Mouse (Mus musculus) neural tube, embryonic 12.5 days (tissue): Measurements from ENCODE around the gene Katnbl1. TPM values are rescaled to one million over a fixed set of nuclear protein-coding genes. Genes with fewer than 3 reads are reported as not detected.

Experiments
- ATAC-seq: fragments of 200-750 bp; cut with Nextera tagmentation; 2 replicates; pipeline ENCODE4 v1.8.0; 2017; ENCODE audit warnings: low read depth, mild to moderate bottlenecking, moderate TSS enrichment, moderate library complexity; ENCODE audit not compliant: low FRiP score
- H3K27ac ChIP-seq: fragments of 300-500 bp; sonication (generic); 2 replicates; pipeline ENCODE4 v1.5.1; 2016
- H3K27me3 ChIP-seq: fragments of 300-500 bp; sonication (generic); replicated peaks from 2 replicates; pipeline ENCODE4 v1.6.1; 2016; ENCODE audit warnings: mild to moderate bottlenecking
- H3K36me3 ChIP-seq: fragments of 300-500 bp; sonication (generic); 2 replicates; pipeline ENCODE4 v1.6.1; 2016; ENCODE audit warnings: mild to moderate bottlenecking
- H3K4me1 ChIP-seq: fragments of 300-500 bp; sonication (generic); 2 replicates; pipeline ENCODE4 v1.6.1; 2016
- H3K4me2 ChIP-seq: fragments of 300-500 bp; sonication (generic); replicated peaks from 2 replicates; pipeline ENCODE4 v1.6.1; 2016; ENCODE audit warnings: mild to moderate bottlenecking
- H3K4me3 ChIP-seq: fragments of 300-500 bp; sonication (generic); 2 replicates; pipeline ENCODE4 v1.5.1; 2016
- H3K9ac ChIP-seq: fragments of 300-500 bp; sonication (generic); 2 replicates; pipeline ENCODE4 v1.6.1; 2016; ENCODE audit warnings: mild to moderate bottlenecking
- H3K9me3 ChIP-seq: fragments of 300-500 bp; sonication (generic); 2 replicates; pipeline ENCODE4 v1.6.1; 2016; ENCODE audit warnings: mild to moderate bottlenecking
- WGBS: fragments of 180-500 bp; shearing (Covaris S2); methylation state at CpG from one replicate; pipeline ENCODE4 v1.1.7; 2016; 5-methylcytosine and 5-hydroxymethylcytosine counted together
- polyA plus RNA-seq: library from polyadenylated mRNA; unstranded; fragments of >200 nt; fragmentation: Nextera tagmentation; extraction: Ambion mirVana; gene quantifications from 2 replicates; pipeline ENCODE4 v1.2.1, GENCODE M21; 2016

The Katnbl1 gene
- 46.9 and 48.8 TPM in 2 replicates for polyA plus RNA-seq

DNA sequence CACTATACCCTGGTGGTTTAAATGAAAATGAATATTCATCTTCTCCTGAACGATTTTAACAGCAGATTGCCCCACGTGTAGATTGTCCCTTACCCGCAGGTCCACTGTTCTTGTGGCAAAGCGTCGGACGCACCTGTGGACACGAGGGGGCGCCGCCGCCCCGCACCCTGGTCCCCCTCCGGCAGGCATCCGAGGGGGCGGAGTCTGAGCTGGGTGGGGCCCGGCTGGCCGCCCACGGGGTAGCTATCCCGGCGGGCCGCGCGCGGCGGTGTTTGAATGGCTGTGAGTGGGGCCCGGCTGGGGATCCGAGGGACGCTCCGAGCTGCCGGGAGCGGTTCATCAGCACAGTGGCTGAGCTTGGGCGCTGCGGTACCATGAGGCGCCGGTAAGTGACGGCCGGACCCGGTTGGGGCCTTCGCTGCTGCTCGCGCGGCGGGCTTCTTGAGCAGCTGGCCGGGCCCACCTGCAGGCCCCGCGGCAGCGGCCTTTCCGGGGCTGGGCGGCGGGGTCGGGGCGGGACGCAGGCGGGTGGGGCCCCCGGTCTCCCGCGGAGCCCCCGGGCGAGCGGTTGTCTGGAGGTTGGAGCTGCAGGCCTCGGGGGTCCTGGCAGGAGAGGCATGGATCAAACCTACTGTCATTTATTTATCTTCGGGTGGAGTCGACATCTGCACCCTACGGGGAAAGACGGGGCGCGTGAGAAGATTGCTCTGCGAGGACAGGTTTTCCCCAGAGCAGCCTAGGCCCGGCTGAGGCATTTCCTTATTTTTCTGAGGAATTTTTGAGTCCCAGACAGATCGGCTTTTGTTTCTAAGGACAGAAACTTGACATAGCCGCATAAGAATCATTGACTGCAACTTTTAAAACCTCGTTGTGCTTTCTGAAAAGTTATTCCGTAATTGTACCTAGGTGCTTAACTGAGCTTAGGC lies at the start of gene Katnbl1:
Katnbl1 (plus strand) TSS at position 239 of the 926 bp plus-strand sequence.
- Histone ChIP-seq H3K9me3 (no peaks in the 10 kb centered on the region), H3K27ac (peak within 1 kb of the TSS; percentile 72), H3K9ac (peak within 1 kb of the TSS; percentile 89), H3K4me1 (peaks cover 5% of the 10 kb centered on the region), H3K4me3 (peak within 1 kb of the TSS; percentile 96), H3K27me3 (no peaks in the 10 kb centered on the region; the same call in 1 of the 2 replicates), H3K36me3 (no peaks in the 10 kb centered on the region), H3K4me2 (peak within 1 kb of the TSS; percentile 65)
- ATAC-seq: peak; percentile 99
- WGBS: under 1% methylated on average over 72 of the region's 72 CpGs

DNA sequence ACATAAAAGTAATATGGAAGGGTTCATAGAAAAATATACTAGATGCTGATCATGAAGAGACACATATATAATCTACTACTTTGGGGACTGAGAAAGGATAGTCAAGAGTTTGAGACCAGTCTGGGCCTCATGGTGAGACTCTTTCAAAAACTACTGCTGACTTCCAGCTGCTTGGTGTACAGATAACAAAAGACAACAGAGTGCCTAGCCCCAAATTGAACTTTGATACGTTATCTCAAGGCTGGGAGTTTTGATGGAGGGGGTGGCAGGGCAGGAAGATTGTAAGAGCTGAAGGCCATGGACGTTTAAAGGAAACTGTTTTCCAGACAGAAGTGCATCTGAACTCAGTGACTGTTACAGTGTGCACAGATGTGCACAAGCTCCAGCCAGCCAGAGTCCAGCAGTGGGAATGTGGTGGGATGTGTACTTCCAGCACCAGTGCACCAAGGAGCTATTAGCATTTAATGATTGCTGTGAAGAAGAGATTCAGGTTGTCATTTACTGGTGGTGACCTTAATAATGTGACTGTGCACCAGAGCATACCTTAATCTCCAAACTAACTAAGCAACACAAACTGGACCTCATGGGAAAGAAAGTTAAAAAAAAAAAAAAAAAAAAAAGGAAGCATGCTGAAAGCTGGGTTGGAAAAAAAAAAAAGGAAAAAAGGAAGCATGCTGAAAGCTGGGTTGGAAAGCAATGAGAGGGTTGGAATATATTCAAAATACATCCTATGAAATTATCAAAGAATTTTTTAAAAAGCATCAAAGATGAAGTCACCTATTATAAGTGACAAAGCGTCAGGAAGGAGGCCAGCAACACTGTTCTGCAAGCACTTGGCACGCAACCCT lies 46.7 kb upstream of the Katnbl1 start:
- 78% methylated on average over 4 of the region's 4 CpGs for WGBS
- Histone ChIP-seq H3K4me2 (no peak overlapping the region), H3K27ac (no peak overlapping the region), H3K4me3 (no peak overlapping the region), H3K9ac (no peak overlapping the region), H3K36me3 (peaks cover 10% of the 10 kb centered on the region; the same call in 1 of the 2 replicates), H3K27me3 (no peaks in the 10 kb centered on the region), H3K9me3 (no peaks in the 10 kb centered on the region), H3K4me1 (no peaks in the 10 kb centered on the region)
- no peak for ATAC-seq

DNA sequence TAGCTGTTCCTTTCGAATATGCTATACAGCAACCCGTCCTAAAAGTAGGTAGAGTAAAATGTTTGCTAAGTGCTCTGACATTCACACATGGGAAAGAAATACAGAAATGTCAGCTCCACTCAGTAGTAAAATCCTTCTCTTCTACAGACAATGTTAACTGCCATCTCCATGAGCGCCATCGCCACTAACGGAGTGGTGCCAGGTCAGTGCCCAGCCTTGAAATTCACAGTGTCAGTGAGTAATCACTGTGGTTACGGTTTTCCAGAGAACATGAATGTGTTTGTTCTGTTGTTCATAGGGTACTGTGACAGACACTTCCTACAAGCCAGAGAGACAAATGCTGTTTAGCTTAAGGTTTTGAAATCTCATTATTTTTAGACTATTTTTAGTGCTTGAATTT lies 41.8 kb upstream of the Katnbl1 start:
- Histone ChIP-seq H3K36me3 (peaks cover 29% of the 10 kb centered on the region), H3K9ac (no peak overlapping the region), H3K4me3 (no peak overlapping the region), H3K9me3 (no peaks in the 10 kb centered on the region), H3K4me1 (no peaks in the 10 kb centered on the region), H3K27ac (no peak overlapping the region), H3K4me2 (no peak overlapping the region), H3K27me3 (no peaks in the 10 kb centered on the region)
- whole genome bisulfite sequencing: 91% methylated on average over 6 of the region's 6 CpGs
- ATAC-seq: no peak

DNA sequence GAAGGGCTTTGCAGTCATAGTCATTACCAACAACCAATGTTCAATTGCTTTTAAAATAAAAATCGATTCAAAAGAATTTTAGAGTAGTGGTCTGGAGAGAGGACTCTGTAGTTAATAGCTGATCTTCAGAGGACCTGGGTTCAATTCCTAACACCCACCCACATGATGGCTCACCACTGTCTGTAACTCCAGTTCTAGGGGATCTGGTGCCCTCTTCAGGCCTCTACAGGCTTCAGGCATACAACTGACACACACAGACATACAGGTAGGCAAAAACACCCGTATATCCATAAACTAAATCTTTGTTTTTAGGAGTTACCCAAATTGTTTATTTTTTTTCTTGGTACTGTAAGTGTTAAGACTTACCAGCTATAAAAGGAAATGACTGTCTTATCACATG lies 39.3 kb upstream of the Katnbl1 start:
- Histone ChIP-seq H3K4me3 (no peak overlapping the region), H3K36me3 (peaks cover 31% of the 10 kb centered on the region), H3K9ac (no peak overlapping the region), H3K9me3 (no peaks in the 10 kb centered on the region), H3K27ac (no peak overlapping the region), H3K4me1 (no peaks in the 10 kb centered on the region), H3K27me3 (no peaks in the 10 kb centered on the region), H3K4me2 (no peak overlapping the region)
- 90% methylated on average over 2 of the region's 2 CpGs for WGBS
- no peak for ATAC-seq

DNA sequence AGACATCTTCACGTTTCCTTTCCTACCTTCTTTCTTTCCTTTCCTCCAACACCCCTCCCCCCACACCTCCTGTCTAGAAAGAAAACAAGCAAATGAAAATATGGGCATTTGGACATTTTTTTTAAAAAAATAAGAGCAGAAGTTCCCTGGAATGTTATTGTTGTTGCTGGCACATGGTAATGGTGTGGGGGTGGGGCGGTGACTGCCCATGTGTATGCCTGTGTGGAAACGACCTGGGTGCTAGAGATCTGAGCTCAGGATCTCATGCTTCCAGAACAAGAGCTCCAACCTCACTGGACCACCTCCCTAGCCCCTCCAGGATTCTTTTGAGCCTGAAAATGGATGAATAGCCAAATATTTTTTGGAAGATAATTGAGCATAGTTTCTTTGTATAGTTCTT lies 37.9 kb upstream of the Katnbl1 start:
- WGBS: 73% methylated on average over 3 of the region's 3 CpGs
- Histone ChIP-seq H3K27me3 (no peaks in the 10 kb centered on the region), H3K27ac (no peak overlapping the region), H3K4me3 (no peak overlapping the region), H3K9ac (no peak overlapping the region), H3K9me3 (no peaks in the 10 kb centered on the region), H3K36me3 (peaks cover 32% of the 10 kb centered on the region), H3K4me2 (no peak overlapping the region), H3K4me1 (no peaks in the 10 kb centered on the region)
- no peak for ATAC-seq

DNA sequence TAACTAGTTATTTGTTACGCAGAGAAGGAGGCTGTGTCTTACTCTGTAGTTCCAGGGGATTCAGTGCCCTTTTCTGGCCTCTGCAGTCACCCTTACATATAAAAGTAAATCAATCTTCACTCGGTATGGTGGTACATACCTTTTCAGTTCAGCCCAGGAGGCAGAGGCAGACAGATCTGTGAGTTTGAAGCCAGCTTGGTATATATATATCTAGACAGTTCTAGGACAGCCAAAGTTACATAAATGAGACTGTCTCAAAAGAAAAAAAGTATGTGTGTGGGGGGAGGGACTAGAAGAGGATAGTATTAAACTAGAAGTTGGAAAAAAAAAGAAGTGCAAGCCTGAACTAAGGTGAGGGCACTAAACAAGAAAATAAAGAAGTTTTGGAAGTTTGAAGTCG lies 30.8 kb upstream of the Katnbl1 start:
- Histone ChIP-seq H3K9ac (no peak overlapping the region), H3K4me1 (no peaks in the 10 kb centered on the region), H3K4me3 (no peak overlapping the region), H3K36me3 (peaks cover 43% of the 10 kb centered on the region), H3K27me3 (no peaks in the 10 kb centered on the region), H3K4me2 (no peak overlapping the region), H3K9me3 (no peaks in the 10 kb centered on the region), H3K27ac (no peak overlapping the region)
- WGBS: 86% methylated on average over 3 of the region's 3 CpGs
- no peak for ATAC-seq

- H3K4me3 ChIP-seq: no peak overlapping the region
- H3K36me3 ChIP-seq: peaks cover 53% of the 10 kb centered on the region
- H3K27me3 ChIP-seq: no peaks in the 10 kb centered on the region
- no peaks in the 10 kb centered on the region for H3K9me3 ChIP-seq
- no peaks in the 10 kb centered on the region for H3K4me1 ChIP-seq
- WGBS: 88% methylated on average over 7 of the region's 7 CpGs
- ATAC-seq: no peak
- no peak overlapping the region for H3K27ac ChIP-seq
- H3K9ac ChIP-seq: no peak overlapping the region
- H3K4me2 ChIP-seq: no peak overlapping the region
Observed at GRCm38 (mm10) chr2:112353685-112354455, 25.1 kb upstream of the Katnbl1 start.

GRCm38 (mm10) chr2:112359611-112360010 lies 19.4 kb upstream of the Katnbl1 start:
- WGBS: 79% methylated on average over 2 of the region's 2 CpGs
- H3K4me3 ChIP-seq: no peak overlapping the region
- H3K4me1 ChIP-seq: no peaks in the 10 kb centered on the region
- no peak overlapping the region for H3K9ac ChIP-seq
- H3K36me3 ChIP-seq: peaks cover 76% of the 10 kb centered on the region
- H3K27me3 ChIP-seq: no peaks in the 10 kb centered on the region
- no peak for ATAC-seq
- H3K9me3 ChIP-seq: no peaks in the 10 kb centered on the region
- no peak overlapping the region for H3K4me2 ChIP-seq
- no peak overlapping the region for H3K27ac ChIP-seq

- no peak for ATAC-seq
- no peaks in the 10 kb centered on the region for H3K9me3 ChIP-seq
- no peak overlapping the region for H3K27ac ChIP-seq
- no peak overlapping the region for H3K9ac ChIP-seq
- 95% methylated on average over 12 of the region's 12 CpGs for WGBS
- H3K27me3 ChIP-seq: no peaks in the 10 kb centered on the region
- no peak overlapping the region for H3K4me2 ChIP-seq
- no peaks in the 10 kb centered on the region for H3K4me1 ChIP-seq
- H3K4me3 ChIP-seq: no peak overlapping the region
- peaks cover 72% of the 10 kb centered on the region for H3K36me3 ChIP-seq
Observed at GRCm38 (mm10) chr2:112360012-112360780, 18.8 kb upstream of the Katnbl1 start.

GRCm38 (mm10) chr2:112360781-112361169 lies 18.2 kb upstream of the Katnbl1 start:
- H3K27me3 ChIP-seq: no peaks in the 10 kb centered on the region
- peaks cover 67% of the 10 kb centered on the region for H3K36me3 ChIP-seq
- no peak for ATAC-seq
- no peaks in the 10 kb centered on the region for H3K9me3 ChIP-seq
- H3K4me2 ChIP-seq: no peak overlapping the region
- WGBS: 90% methylated on average over 2 of the region's 2 CpGs
- no peak overlapping the region for H3K9ac ChIP-seq
- H3K4me1 ChIP-seq: no peaks in the 10 kb centered on the region
- H3K4me3 ChIP-seq: no peak overlapping the region
- no peak overlapping the region for H3K27ac ChIP-seq

DNA sequence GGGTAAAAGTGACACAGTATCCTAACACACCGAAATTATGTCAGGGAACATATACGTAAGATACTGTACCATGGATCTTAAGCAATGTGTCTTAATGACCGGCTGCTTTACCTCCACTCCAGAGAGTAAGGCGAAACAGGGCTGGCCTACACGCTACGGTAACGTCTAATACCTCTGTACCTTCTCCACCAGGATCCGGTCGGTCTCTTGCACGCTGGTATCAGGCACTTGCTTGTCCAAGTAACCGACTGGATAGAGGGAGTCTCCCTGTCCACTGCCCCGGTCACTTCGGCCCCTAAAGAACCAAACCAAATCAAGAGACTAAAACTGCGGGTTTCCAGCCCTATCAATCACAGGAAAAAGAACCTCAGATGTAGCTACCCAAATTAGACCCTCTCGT lies 11.8 kb upstream of the Katnbl1 start:
- no peaks in the 10 kb centered on the region for H3K9me3 ChIP-seq
- peak; percentile 27; the same call in 1 of the 2 replicates for ATAC-seq
- peak overlapping the region; percentile 77 for H3K9ac ChIP-seq
- H3K27me3 ChIP-seq: no peaks in the 10 kb centered on the region
- peaks cover 10% of the 10 kb centered on the region for H3K4me1 ChIP-seq
- 19% methylated on average over 15 of the region's 15 CpGs for WGBS
- peak overlapping the region; percentile 94 for H3K4me2 ChIP-seq
- H3K4me3 ChIP-seq: peak overlapping the region; percentile 84
- H3K36me3 ChIP-seq: peaks cover 18% of the 10 kb centered on the region
- H3K27ac ChIP-seq: no peak overlapping the region
